Mouse (Mus musculus) frontal cortex, postnatal 14 days (tissue): ENCODE results near the gene Mad2l1bp.

ENCODE experiments used
- DNase-seq, 2 experiments: peaks; one replicate each; pipeline ENCODE4 v3.0.0; 2022; ENCODE audit warnings: low spot score in 2 of 2

Gene Mad2l1bp

DNA sequence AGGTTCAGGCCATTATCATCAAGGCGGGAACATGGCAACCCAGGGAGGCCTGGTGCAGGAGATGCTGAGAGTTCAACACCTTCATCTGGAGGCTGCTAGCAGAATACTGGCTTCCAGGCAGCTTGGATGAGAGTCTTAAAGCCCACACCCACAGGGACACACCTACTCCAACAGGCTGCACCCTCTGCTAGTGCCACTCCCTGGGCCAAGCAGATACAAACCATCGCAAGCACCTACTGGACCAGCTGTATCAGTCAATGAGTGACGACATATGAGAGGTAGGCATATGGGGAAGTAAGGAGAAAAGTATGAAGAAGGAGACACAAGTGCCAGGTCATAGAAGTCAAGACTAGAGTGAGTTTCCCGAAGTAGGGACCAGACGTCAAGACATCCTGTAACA, 3.3 kb upstream of the Mad2l1bp start:
- DNase-seq, result no peak

- DNase-seq, result no peak
These were observed 983 bp upstream of the Mad2l1bp start for GRCm38 (mm10) chr17:46154336-46154735.

GRCm38 (mm10) chr17:46143578-46144423, 9.6 kb downstream of the Mad2l1bp start, which contains the start of gene Rsph9:
Rsph9 (minus strand) TSS chr17:46144216.
- peak; percentile 66 to 74 for DNase-seq

DNA sequence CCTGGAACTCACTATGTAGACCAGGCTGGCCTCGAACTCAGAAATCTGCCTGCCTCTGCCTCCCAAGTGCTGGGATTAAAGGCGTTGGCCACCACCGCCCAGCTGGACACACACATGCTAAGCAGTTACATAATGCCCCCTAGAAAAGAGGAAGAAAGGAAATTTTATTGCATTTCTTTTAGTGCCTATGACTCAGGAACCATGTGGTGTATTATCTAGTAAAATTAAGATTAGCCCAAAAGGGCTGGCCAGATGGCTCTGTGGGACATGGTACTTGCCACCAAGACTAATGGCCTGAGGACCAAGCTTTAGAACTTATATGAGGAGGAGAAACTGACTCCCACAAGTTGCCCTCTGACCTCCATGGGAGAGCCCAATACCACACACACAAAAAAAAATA, 13.5 kb downstream of the Mad2l1bp start:
- DNase-seq, result no peak

DNA sequence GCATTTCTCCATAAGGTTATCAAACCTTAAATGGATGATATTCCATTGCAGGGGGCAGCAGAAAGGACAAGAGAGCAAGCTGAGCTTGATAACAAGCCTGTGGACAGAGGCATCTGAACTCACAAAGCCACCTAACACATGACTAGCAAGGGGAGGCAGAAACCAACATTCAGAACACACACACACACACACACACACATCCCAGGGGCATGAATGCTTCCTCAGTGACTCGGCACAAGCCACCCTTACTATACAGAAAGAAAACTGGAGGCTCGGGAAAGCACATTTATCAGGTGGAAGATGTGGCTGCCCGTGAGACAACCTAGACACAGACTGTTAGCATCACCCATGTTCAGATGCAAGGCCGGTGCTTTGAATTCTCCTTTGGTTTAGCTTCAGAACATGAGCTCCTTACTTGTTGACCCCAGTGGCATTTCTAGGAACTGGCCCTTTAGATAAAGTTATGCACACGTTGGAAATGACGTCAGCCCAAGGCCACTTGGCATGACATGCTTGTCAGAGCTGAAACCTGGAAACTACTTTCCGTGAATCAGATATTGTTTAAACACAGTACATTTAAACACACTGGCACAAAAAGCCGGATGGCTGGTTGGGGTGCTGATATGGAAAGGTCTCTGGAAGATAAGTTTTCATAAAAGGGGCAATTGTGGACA, 14.7 kb downstream of the Mad2l1bp start:
- no peak for DNase-seq

GRCm38 (mm10) chr17:46132862-46133261, 20.5 kb downstream of the Mad2l1bp start:
- no peak for DNase-seq

- DNase-seq, result peak in 1 of 2 experiments; percentile 65
These were observed 21.2 kb downstream of the Mad2l1bp start for GRCm38 (mm10) chr17:46132058-46132718.

DNA sequence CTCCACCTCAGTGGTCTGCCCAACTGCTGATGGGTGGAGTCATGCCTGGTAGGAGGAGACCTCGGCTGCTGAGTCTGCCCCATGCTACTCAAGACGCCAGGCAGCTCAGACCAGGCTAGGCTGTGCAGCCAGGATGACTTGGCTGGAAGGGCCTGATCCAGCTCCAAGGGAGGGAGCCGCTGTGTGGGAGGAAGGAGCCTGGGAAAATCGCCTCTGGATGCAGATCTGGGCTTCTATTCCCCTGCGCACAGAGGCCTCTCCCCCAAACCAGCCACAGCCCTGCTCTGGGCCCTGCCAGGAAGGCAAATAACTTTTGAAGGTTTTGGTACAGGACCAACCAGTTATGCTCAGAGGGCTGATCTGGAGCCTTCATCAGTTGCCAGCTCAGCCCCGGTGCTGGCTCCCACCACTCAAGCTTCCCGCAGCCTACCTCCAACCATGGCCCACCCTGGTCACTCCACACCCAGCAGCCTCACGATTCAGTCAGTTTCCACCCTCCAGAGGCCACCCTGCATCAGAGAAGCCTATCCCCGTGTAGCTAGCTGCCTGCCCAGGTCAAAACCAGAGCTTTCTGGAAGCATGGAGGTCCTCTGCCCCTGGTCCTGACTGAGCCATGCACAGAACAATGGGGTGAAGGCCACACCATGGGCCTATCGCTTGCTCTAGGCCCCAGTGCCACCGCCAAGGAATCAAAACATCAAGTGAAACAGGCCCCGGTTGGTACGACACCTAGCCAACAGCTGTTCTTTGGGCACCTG, 23.4 kb downstream of the Mad2l1bp start:
- DNase-seq, result no peak

DNA sequence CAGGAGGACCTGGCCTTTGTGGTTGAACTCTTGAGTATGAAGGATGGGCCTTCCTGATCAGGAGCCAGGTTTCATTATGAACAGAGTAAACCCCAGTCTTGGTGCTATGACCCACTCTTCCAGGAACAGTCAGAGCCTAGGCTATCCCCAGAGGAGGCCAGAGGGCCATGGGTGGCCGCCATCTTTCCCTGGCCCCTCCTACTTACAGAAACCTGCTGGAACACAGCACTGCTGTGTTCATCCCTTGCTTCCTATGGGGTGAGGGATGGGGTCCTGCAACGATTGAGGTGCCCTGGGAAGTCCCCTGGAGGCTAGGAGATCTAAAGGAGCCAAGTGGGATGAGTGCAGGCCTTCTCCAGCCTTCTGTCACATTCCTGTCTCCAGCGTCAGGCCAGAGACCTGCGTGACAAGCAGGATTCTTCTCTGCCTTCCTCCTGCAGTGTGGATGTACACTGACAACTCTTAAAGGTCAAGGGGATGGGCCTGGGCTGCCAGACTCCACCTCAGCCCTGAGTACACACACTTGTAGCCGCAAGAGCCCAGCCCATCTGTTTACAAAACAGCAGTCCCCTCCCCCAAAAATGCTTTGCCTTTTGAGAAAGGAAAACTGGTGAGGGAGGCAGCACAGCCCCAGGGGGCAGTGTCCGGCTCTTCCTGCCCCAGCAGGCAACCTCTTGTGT, 25.4 kb downstream of the Mad2l1bp start:
- DNase-seq, result no peak

DNA sequence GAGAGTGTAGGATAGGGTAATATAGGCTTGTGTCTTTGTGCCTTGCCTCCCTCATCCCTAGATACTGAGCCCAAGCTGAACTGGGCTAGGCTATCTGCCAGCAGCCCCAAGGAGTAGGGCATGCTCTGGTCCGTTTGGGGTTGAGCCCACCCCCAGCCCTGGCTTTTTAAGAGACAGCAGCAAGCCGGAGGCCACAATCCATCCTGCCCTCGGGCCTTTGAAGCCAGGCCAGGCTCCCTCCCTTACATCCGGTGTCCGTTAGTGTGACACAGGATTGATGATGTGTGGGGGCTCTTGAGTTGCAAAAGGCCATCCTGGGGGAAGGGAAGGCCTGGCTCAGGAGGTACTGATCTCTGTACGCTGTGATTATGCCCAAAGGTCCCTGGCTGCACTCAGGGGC, 26.7 kb downstream of the Mad2l1bp start:
- DNase-seq, result no peak

DNA sequence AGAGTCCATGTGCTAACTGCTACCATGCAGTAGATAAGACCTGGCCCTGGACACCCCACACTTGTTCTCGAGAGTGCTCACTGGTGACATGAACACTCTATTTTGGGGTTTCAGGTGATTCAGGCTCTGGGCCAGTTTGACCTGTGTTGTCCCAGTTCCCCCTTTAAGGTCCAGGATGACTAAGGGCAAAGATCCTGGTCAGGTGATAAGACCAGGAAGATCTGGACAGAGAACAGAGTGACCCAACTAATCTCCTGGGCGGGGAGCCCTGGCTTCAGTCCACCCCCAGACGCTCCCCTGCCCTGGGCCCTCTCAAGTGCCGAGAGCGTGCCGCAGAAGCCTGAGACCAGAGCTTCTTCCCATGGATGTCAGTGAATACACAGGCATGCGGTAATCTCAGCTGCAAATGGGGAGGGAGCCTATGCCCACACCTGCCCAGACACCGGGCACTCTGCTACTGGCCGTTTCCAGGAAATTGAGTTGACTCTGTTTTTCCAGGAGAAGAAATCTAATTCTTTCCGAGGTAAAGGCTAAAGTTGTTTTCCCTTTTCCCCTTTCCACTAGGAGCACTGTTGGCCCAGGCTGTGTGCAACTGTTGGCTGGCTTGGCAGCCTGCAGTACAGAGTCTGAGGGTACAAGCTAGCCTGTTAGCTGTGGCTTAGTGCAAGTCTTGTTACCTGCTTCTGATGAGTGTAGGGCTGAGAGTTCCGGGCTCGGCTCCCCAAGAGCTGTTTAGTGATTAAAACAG, 29.2 kb downstream of the Mad2l1bp start:
- no peak for DNase-seq

GRCm38 (mm10) chr17:46123285-46123684, 30.1 kb downstream of the Mad2l1bp start:
- no peak for DNase-seq

GRCm38 (mm10) chr17:46122791-46123190, 30.6 kb downstream of the Mad2l1bp start:
- DNase-seq, result no peak

DNA sequence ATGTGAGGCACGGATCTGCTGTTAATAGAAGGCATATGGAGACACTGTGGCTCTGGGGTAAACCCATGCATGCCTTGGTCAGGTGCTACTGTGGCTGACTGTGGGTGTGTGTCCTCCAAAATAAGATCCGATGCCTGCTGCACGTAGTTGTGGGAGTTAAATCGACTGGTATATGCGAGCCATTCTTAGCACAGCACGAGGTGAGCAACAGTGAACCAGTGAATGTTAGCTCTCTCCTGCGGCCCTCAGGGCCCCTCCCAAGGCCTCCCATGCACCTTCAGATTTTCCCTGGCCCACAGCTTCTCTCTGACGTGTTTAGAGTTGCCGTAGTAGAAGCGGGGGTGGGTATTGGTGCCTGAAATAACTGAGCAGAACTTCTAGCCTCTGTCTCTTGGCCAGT, 33.7 kb downstream of the Mad2l1bp start:
- DNase-seq, result no peak

- no peak for DNase-seq
These were observed 34.9 kb downstream of the Mad2l1bp start for GRCm38 (mm10) chr17:46118423-46118850.

GRCm38 (mm10) chr17:46117623-46118422, 35.5 kb downstream of the Mad2l1bp start:
- DNase-seq, result no peak

DNA sequence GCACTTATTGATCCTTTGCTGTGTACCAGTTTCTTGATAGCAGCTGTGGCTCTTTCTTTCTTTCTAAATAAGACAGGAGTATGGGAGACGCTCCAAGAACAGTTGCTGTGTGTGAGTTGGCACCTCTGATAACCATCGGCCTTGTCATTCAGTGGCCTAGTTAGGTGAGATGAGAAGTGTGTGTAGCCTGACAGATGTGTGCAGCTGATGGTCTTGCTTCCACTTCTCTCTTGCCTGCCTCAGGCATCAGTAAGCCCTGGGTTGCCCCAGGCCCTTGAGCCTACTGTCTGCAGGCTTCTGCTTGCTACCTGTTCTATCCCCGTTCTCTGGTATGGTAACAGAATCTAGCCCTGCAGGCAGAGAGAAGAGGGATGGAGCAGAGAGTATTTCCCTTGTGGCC, 36.5 kb downstream of the Mad2l1bp start:
- DNase-seq, result no peak

- no peak for DNase-seq
These were observed 37.2 kb downstream of the Mad2l1bp start for GRCm38 (mm10) chr17:46116138-46116537.

DNA sequence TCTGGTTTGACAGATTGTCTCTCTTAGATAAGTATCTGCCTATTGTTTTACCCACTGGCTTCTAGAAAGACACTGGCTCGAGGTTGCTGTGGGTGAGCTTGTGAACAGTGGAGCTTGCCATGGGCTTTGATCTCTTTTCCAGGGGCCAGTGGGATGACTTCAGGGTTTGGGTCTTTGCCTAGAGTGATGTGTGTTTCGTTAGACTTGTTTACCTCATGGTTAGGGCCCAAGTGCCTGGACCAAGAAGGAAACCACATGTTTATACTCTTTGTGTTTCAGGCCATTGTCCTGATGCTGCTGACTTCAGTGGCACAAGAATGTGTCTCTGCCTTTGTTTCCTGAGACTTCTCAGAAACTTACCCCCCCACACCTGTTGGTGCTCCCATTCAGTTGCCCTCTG, 37.9 kb downstream of the Mad2l1bp start:
- no peak for DNase-seq
